8 mouse cellular contexts compared by ENCODE assay signal in genomic region chr15:8806354-8806753, GRCm38 (mm10).
A peak's percentile ranks its signal among the peaks of the same experiment; 100 is the strongest.
DNase-seq lines count a peak whose midpoint lies in the region; ATAC-seq and TF ChIP-seq lines count a peak whose summit lies in the region.

No protein-coding gene starts in this region.

- H3K4me3 ChIP-seq in limb, embryonic 15.5 days = no peak overlapping the region
- no peak overlapping the region for H3K4me3 ChIP-seq in neural tube, embryonic 15.5 days (replicated peaks)

- no peak overlapping the region for H3K4me2 ChIP-seq in limb, embryonic 15.5 days
- no peak overlapping the region for H3K4me2 ChIP-seq in neural tube, embryonic 15.5 days

- H3K36me3 ChIP-seq in limb, embryonic 15.5 days = no peaks in the 10 kb centered on the region
- no peaks in the 10 kb centered on the region for H3K36me3 ChIP-seq in neural tube, embryonic 15.5 days

- TF ChIP-seq CTCF in brain, embryonic 14.5 days (IDR thresholded peaks at IDR 0.05; ENCODE audit: borderline replicate concordance, extremely low read depth, insufficient read depth, insufficient read length) = no peak

- no peak for TF ChIP-seq POLR2A in brain, embryonic 14.5 days (IDR thresholded peaks at IDR 0.05; ENCODE audit: borderline replicate concordance, extremely low read depth, insufficient read depth, insufficient read length, poor library complexity, severe bottlenecking)

- H3K27me3 ChIP-seq in limb, embryonic 15.5 days = no peaks in the 10 kb centered on the region
- no peaks in the 10 kb centered on the region for H3K27me3 ChIP-seq in neural tube, embryonic 15.5 days (replicated peaks)

- H3K27ac ChIP-seq in limb, embryonic 15.5 days = no peak overlapping the region
- H3K27ac ChIP-seq in neural tube, embryonic 15.5 days (replicated peaks) = no peak overlapping the region

- peak; percentile 34 for DNase-seq in adrenal gland, adult 8-10 months
- no peak for DNase-seq in adrenal gland, postnatal 4 days (ENCODE audit: low spot score in 2 of 2)
- peak; percentile 13 for DNase-seq in brain, embryonic 14.5 days (ENCODE audit: low read depth)
- peak; percentile 64 for DNase-seq in gastrocnemius, postnatal 25 days
- DNase-seq in right cerebral cortex, postnatal 25 days = no peak
- DNase-seq in right cerebral cortex, postnatal 10 days (ENCODE audit: low spot score in 2 of 2) = no peak

- H3K4me1 ChIP-seq in limb, embryonic 15.5 days = no peaks in the 10 kb centered on the region
- H3K4me1 ChIP-seq in neural tube, embryonic 15.5 days = no peaks in the 10 kb centered on the region

- ATAC-seq in limb, embryonic 15.5 days (ENCODE audit: insufficient number of reproducible peaks, low FRiP score, low TSS enrichment, low read depth) = 0 out of 2 replicates have a peak, but pooled peaks have one; percentile 58
- ATAC-seq in neural tube, embryonic 15.5 days (ENCODE audit: low FRiP score) = no peak

- no peaks in the 10 kb centered on the region for H3K9me3 ChIP-seq in limb, embryonic 15.5 days
- no peaks in the 10 kb centered on the region for H3K9me3 ChIP-seq in neural tube, embryonic 15.5 days (replicated peaks)

- no peak overlapping the region for H3K9ac ChIP-seq in limb, embryonic 15.5 days
- H3K9ac ChIP-seq in neural tube, embryonic 15.5 days (replicated peaks) = no peak overlapping the region

- WGBS in limb, embryonic 15.5 days = 26% methylated on average over 8 of the region's 8 CpGs
- 70% methylated on average over 8 of the region's 8 CpGs for WGBS in neural tube, embryonic 15.5 days

Comparison
In these comparisons a context has a peak if more than half of its experiments do, and no peak if none do; other contexts are left out.
1. DNase-seq: peak in adrenal gland, adult 8-10 months (single experiment), brain, embryonic 14.5 days (single experiment) and gastrocnemius, postnatal 25 days (single experiment); none in adrenal gland, postnatal 4 days (0 of 2), right cerebral cortex, postnatal 25 days (single experiment) and right cerebral cortex, postnatal 10 days (0 of 2).